Mouse (Mus musculus): ENCODE measurements around the gene Abca16. TPM values are rescaled to one million over a fixed set of nuclear protein-coding genes. Genes with fewer than 3 reads are reported as not detected.

Abca16 gene
- total RNA-seq (2014; rRNA removed) (not detected in 2 replicates), polyA plus RNA-seq (2012; rRNA removed) (not detected in 2 replicates)

DNA sequence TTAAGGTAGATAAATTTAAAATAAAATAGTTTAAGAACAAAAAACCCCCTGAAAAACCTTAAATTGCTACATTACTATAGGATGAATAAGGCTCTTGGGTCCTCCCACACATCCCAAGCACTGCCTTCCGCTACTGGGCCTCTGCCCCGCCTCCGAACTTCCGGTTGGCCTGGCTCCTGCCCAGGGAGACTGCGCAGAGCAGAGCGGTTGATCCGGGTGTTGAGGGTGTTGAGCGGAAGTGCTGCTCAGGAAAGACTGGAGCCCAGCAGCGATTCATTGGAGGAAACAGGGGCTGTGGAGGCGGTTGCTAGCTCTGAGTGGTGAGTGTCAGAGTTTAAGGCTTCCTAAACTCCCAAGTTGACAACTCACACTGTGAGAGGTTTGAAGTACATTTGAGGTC lies at the start of gene Abca16:
Gene Abca16 (plus strand): TSS at position 201 of the 400 bp plus-strand sequence.
- Histone ChIP-seq H3K36me3 (ENCODE audit: control insufficient read depth, insufficient read depth, low read length) (no peaks in the 10 kb centered on the region), H3K4me1 (ENCODE audit: control insufficient read depth, insufficient read depth, low read length) (no peaks in the 10 kb centered on the region), H3K79me2 (ENCODE audit: control insufficient read depth, insufficient read depth, low read length) (no peaks in the 10 kb centered on the region), H3K27me3 (ENCODE audit: control insufficient read depth, insufficient read depth, low read length) (no peaks in the 10 kb centered on the region), H3K27ac (replicated peaks; ENCODE audit: insufficient read depth, low read depth, low read length) (no peak within 1 kb of the TSS), H3K4me3 (ENCODE audit: insufficient read depth, low read depth, low read length) (no peak within 1 kb of the TSS), H3K9ac (ENCODE audit: low read depth, low read length) (no peak within 1 kb of the TSS)
- TF ChIP-seq CTCF (IDR thresholded peaks at IDR 0.05; ENCODE audit: low read depth, low read length) (no peak), POLR2A (IDR thresholded peaks at IDR 0.05; ENCODE audit: extremely low read depth, insufficient read depth, low read length) (no peak)
- DNase-seq (ENCODE audit: extremely low read depth, low read depth, low spot score) = no peak
- WGBS = 72% methylated on average over 10 of the region's 10 CpGs

DNA sequence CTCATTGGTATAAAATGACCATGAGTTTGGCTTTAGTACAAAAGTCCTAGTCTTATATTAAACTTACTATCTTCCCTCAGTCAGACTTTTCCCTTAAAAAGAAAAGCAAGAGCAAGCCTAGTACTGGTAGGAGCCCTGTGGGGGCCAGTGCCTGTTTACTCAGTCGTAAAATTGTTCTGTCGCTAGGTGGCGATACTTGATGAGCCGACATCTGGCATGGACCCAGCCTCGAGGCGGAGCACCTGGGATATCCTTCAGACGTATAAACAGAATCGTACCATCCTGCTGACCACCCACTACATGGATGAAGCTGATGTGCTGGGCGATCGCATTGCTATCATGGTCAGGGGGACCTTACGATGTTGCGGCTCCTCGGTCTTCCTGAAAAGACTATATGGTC lies 48.3 kb upstream of the Abca16 start:
- no peak overlapping the region for H3K9ac ChIP-seq (ENCODE audit: low read depth, low read length)
- H3K79me2 ChIP-seq (ENCODE audit: control insufficient read depth, insufficient read depth, low read length) = no peaks in the 10 kb centered on the region
- WGBS = 52% methylated on average over 13 of the region's 13 CpGs
- TF ChIP-seq CTCF (IDR thresholded peaks at IDR 0.05; ENCODE audit: low read depth, low read length) (no peak), POLR2A (IDR thresholded peaks at IDR 0.05; ENCODE audit: extremely low read depth, insufficient read depth, low read length) (no peak)
- no peaks in the 10 kb centered on the region for H3K4me1 ChIP-seq (ENCODE audit: control insufficient read depth, insufficient read depth, low read length)
- H3K27me3 ChIP-seq (ENCODE audit: control insufficient read depth, insufficient read depth, low read length) = no peaks in the 10 kb centered on the region
- DNase-seq (ENCODE audit: extremely low read depth, low read depth, low spot score) = no peak
- no peak overlapping the region for H3K27ac ChIP-seq (replicated peaks; ENCODE audit: insufficient read depth, low read depth, low read length)
- no peaks in the 10 kb centered on the region for H3K36me3 ChIP-seq (ENCODE audit: control insufficient read depth, insufficient read depth, low read length)
- no peak overlapping the region for H3K4me3 ChIP-seq (ENCODE audit: insufficient read depth, low read depth, low read length)

DNA sequence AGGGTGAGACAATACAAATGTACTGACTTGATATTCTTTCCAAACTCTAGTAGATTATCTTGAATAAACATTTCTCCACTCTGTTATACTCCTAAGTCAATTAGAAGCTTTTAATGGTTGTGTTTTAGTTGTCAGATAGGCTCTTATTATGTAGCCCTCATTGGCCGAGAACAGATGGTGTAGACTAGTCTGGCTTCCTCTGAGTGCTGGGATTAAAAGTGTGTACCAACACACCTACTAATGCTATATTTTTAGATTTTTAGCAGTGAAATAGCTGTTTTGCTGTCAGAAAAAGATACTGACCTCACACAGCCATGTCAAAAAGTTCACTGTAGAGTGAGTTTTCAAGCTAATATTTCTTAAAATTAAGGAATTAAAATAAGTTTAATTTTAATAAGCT lies 2.9 kb downstream of the Abca16 start:
- H3K4me3 ChIP-seq (ENCODE audit: insufficient read depth, low read depth, low read length) = no peak overlapping the region
- no peaks in the 10 kb centered on the region for H3K79me2 ChIP-seq (ENCODE audit: control insufficient read depth, insufficient read depth, low read length)
- WGBS = 89% methylated on average over 1 of the region's 1 CpGs
- H3K27me3 ChIP-seq (ENCODE audit: control insufficient read depth, insufficient read depth, low read length) = no peaks in the 10 kb centered on the region
- H3K9ac ChIP-seq (ENCODE audit: low read depth, low read length) = no peak overlapping the region
- H3K27ac ChIP-seq (replicated peaks; ENCODE audit: insufficient read depth, low read depth, low read length) = no peak overlapping the region
- no peak for TF ChIP-seq POLR2A (IDR thresholded peaks at IDR 0.05; ENCODE audit: extremely low read depth, insufficient read depth, low read length)
- no peak for TF ChIP-seq CTCF (IDR thresholded peaks at IDR 0.05; ENCODE audit: low read depth, low read length)
- no peak for DNase-seq (ENCODE audit: extremely low read depth, low read depth, low spot score)
- H3K36me3 ChIP-seq (ENCODE audit: control insufficient read depth, insufficient read depth, low read length) = no peaks in the 10 kb centered on the region
- H3K4me1 ChIP-seq (ENCODE audit: control insufficient read depth, insufficient read depth, low read length) = no peaks in the 10 kb centered on the region

DNA sequence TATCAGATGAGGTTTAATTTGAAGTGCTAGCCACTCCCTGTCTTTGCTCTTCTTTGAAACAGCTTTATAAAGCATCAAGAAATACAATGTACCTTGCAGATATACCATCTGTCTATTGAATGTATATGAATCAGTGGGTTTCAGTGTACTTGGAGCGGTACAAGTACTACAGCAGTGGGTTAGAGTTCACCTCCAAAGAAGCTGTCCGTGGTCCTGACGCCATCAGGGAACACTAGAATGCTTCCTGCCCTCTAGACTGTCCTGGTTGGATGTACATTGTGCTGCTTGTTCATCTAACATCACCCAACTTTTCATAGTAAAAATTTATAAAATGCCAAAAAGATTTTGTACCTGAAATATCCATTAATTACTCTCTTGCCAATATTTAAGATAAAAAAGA lies 17.2 kb downstream of the Abca16 start:
- H3K27me3 ChIP-seq (ENCODE audit: control insufficient read depth, insufficient read depth, low read length) = no peaks in the 10 kb centered on the region
- H3K27ac ChIP-seq (replicated peaks; ENCODE audit: insufficient read depth, low read depth, low read length) = no peak overlapping the region
- H3K4me1 ChIP-seq (ENCODE audit: control insufficient read depth, insufficient read depth, low read length) = no peaks in the 10 kb centered on the region
- no peak overlapping the region for H3K9ac ChIP-seq (ENCODE audit: low read depth, low read length)
- H3K79me2 ChIP-seq (ENCODE audit: control insufficient read depth, insufficient read depth, low read length) = no peaks in the 10 kb centered on the region
- no peak overlapping the region for H3K4me3 ChIP-seq (ENCODE audit: insufficient read depth, low read depth, low read length)
- H3K36me3 ChIP-seq (ENCODE audit: control insufficient read depth, insufficient read depth, low read length) = no peaks in the 10 kb centered on the region
- DNase-seq (ENCODE audit: extremely low read depth, low read depth, low spot score) = no peak
- 20% methylated on average over 3 of the region's 3 CpGs for WGBS
- TF ChIP-seq CTCF (IDR thresholded peaks at IDR 0.05; ENCODE audit: low read depth, low read length) = no peak
- TF ChIP-seq POLR2A (IDR thresholded peaks at IDR 0.05; ENCODE audit: extremely low read depth, insufficient read depth, low read length) = no peak

DNA sequence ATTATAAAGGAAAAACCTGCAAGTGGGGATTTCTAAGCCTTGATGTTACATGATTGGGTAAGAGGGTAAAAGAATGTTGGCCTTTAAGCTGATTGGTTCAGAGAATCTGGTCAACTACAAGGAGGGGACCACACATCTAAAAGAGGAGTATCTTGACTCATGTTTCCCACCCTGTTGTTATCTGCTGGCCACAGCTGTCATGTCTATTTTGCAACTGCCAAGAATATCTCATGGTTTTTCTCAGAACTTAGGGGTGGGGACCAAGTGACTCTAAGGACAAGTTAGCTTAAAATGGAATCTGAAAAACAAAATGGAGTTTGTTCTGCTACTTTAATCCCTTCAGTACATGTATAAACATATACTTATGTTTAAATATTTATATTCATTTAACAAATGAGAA lies 22.0 kb downstream of the Abca16 start:
- Histone ChIP-seq H3K27ac (replicated peaks; ENCODE audit: insufficient read depth, low read depth, low read length) (no peak overlapping the region), H3K36me3 (ENCODE audit: control insufficient read depth, insufficient read depth, low read length) (no peaks in the 10 kb centered on the region), H3K4me1 (ENCODE audit: control insufficient read depth, insufficient read depth, low read length) (no peaks in the 10 kb centered on the region), H3K27me3 (ENCODE audit: control insufficient read depth, insufficient read depth, low read length) (no peaks in the 10 kb centered on the region), H3K79me2 (ENCODE audit: control insufficient read depth, insufficient read depth, low read length) (no peaks in the 10 kb centered on the region), H3K4me3 (ENCODE audit: insufficient read depth, low read depth, low read length) (no peak overlapping the region), H3K9ac (ENCODE audit: low read depth, low read length) (no peak overlapping the region)
- no peak for DNase-seq (ENCODE audit: extremely low read depth, low read depth, low spot score)
- TF ChIP-seq CTCF (IDR thresholded peaks at IDR 0.05; ENCODE audit: low read depth, low read length) (no peak), POLR2A (IDR thresholded peaks at IDR 0.05; ENCODE audit: extremely low read depth, insufficient read depth, low read length) (no peak)

DNA sequence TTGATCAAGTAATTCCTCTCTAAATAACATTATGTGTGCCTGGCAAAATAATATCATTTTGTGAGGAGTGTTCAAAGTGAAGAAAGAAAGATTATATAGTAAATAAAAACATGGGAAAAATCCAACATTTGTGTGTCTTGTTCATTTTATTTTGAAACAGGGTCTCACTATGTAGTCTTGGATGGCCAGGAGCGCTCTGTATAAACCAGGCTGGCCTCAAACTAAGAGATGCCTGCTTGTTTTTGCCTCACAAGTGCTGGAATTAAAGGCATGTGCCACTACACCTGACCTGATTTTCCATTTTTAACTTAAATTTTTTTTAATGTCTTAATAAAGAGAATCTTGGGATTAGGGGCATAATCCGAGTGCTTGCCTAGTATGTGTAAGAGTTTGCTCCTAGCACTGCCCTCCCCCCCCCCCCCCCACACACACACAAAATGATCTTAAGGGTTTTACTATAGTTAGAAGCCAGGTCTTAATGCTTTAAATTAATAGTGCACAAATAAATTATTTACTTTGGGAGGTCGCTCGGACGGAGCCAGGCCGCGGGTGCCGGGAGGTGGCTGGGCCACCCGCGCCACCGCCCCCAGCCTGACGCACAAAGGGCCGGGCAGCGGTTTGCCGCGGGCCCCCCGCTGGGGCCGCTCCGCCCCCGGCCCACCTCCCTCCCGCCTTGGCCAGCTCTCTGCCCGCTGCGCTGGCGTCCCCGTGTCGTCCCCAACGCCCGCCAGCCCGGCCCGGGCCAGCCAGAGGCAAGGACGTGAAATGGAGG lies 94.6 kb downstream of the Abca16 start:
- Histone ChIP-seq H3K36me3 (ENCODE audit: control insufficient read depth, insufficient read depth, low read length) (no peaks in the 10 kb centered on the region), H3K79me2 (ENCODE audit: control insufficient read depth, insufficient read depth, low read length) (no peaks in the 10 kb centered on the region), H3K27ac (replicated peaks; ENCODE audit: insufficient read depth, low read depth, low read length) (no peak overlapping the region), H3K4me1 (ENCODE audit: control insufficient read depth, insufficient read depth, low read length) (no peaks in the 10 kb centered on the region), H3K9ac (ENCODE audit: low read depth, low read length) (no peak overlapping the region), H3K27me3 (ENCODE audit: control insufficient read depth, insufficient read depth, low read length) (peaks cover 8% of the 10 kb centered on the region; the same call in 1 of the 2 replicates), H3K4me3 (ENCODE audit: insufficient read depth, low read depth, low read length) (no peak overlapping the region)
- DNase-seq (ENCODE audit: extremely low read depth, low read depth, low spot score) = no peak
- TF ChIP-seq CTCF (IDR thresholded peaks at IDR 0.05; ENCODE audit: low read depth, low read length) = no peak
- TF ChIP-seq POLR2A (IDR thresholded peaks at IDR 0.05; ENCODE audit: extremely low read depth, insufficient read depth, low read length) = no peak
- 14% methylated on average over 30 of the region's 31 CpGs for WGBS
